Mouse (Mus musculus) intestine, embryonic 16.5 days (tissue): ENCODE measurements around the gene Sel1l. TPM values are rescaled to one million over a fixed set of nuclear protein-coding genes. Genes with fewer than 3 reads are reported as not detected.

Experiments used
- ATAC-seq: fragments of 200-750 bp; cut with Nextera tagmentation; 2 replicates; pipeline ENCODE4 v1.8.0; 2017; ENCODE audit warnings: moderate TSS enrichment, moderate library complexity
- H3K27ac ChIP-seq: fragments of 300-500 bp; sonication (generic); 2 replicates; pipeline ENCODE4 v1.5.1; 2014; ENCODE audit warnings: mild to moderate bottlenecking, low read length
- H3K27me3 ChIP-seq: fragments of 300-500 bp; sonication (generic); replicated peaks from 2 replicates; pipeline ENCODE4 v1.6.1; 2014; ENCODE audit warnings: low read length, control low read depth, mixed read lengths; ENCODE audit not compliant: control insufficient read depth, insufficient read depth
- H3K36me3 ChIP-seq: fragments of 300-500 bp; sonication (generic); 2 replicates; pipeline ENCODE4 v1.6.1; 2014; ENCODE audit warnings: low read length, control low read depth; ENCODE audit not compliant: control insufficient read depth, insufficient read depth
- H3K4me1 ChIP-seq: fragments of 300-500 bp; sonication (generic); 2 replicates; pipeline ENCODE4 v1.6.1; 2014; ENCODE audit warnings: low read length, control low read depth, mixed read lengths; ENCODE audit not compliant: control insufficient read depth, insufficient read depth
- H3K4me2 ChIP-seq: fragments of 300-500 bp; sonication (generic); 2 replicates; pipeline ENCODE4 v1.6.1; 2014; ENCODE audit warnings: low read depth, low read length, control low read depth
- H3K4me3 ChIP-seq: fragments of 300-500 bp; sonication (generic); 2 replicates; pipeline ENCODE4 v1.5.1; 2014; ENCODE audit warnings: mild to moderate bottlenecking, low read length
- H3K9ac ChIP-seq: fragments of 300-500 bp; sonication (generic); 2 replicates; pipeline ENCODE4 v1.6.1; 2014; ENCODE audit warnings: low read depth, low read length
- H3K9me3 ChIP-seq: fragments of 300-500 bp; sonication (generic); 2 replicates; pipeline ENCODE4 v1.6.1; 2016; ENCODE audit warnings: low read length, control low read depth; ENCODE audit not compliant: control insufficient read depth
- WGBS: fragments of 180-500 bp; shearing (Covaris S2); extraction: QIAGEN DNeasy Blood & Tissue Kit; methylation state at CpG from one replicate; pipeline ENCODE4 v1.1.7; 2014; 5-methylcytosine and 5-hydroxymethylcytosine counted together
- polyA plus RNA-seq: library from polyadenylated mRNA; unstranded; fragments of >200 nt; fragmentation: Nextera tagmentation; extraction: Ambion mirVana; gene quantifications from 2 replicates; pipeline ENCODE4 v1.2.1, GENCODE M21; 2015

Sel1l gene
- 85.4 and 99.2 TPM in 2 replicates for polyA plus RNA-seq

DNA sequence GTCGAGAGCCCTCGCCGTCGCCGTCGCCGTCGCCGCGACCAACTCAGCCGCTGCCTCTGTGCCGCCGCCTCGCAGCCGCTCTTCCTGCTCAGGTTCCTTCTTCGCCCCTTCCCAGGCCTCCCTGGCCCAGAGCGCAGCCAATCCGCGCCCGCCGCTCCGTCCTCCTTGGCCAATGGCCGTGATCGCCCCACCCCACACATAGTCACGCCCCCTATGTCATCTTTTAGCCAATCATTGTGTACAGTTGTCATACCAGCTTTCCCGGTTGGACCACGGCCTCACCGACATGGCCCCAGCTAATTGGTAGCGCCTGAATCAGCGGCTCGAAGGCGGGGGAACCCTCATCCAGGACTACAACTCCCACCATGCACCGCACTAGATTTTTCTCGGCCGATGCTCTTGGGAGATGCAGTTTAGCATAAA, at the start of gene Sel1l:
TSS of gene Sel1l (minus strand) at position 113 of the 423 bp plus-strand sequence.
- Histone ChIP-seq H3K4me2 (peak within 1 kb of the TSS; percentile 82), H3K9ac (peak within 1 kb of the TSS; percentile 92), H3K9me3 (no peaks in the 10 kb centered on the region), H3K27ac (peak within 1 kb of the TSS; percentile 80), H3K36me3 (no peaks in the 10 kb centered on the region), H3K27me3 (no peaks in the 10 kb centered on the region), H3K4me3 (peak within 1 kb of the TSS; percentile 89), H3K4me1 (peaks cover 5% of the 10 kb centered on the region)
- WGBS: under 1% methylated on average over 23 of the region's 35 CpGs
- ATAC-seq: peak; percentile 100

- Histone ChIP-seq H3K27me3 (no peaks in the 10 kb centered on the region), H3K4me2 (no peak overlapping the region), H3K9me3 (no peaks in the 10 kb centered on the region), H3K36me3 (no peaks in the 10 kb centered on the region), H3K4me1 (no peaks in the 10 kb centered on the region), H3K27ac (no peak overlapping the region), H3K9ac (no peak overlapping the region), H3K4me3 (no peak overlapping the region)
- no peak for ATAC-seq
- WGBS: 78% methylated on average over 9 of the region's 9 CpGs
Observed at GRCm38 (mm10) chr12:91892622-91893560, 43.9 kb upstream of the Sel1l start.

DNA sequence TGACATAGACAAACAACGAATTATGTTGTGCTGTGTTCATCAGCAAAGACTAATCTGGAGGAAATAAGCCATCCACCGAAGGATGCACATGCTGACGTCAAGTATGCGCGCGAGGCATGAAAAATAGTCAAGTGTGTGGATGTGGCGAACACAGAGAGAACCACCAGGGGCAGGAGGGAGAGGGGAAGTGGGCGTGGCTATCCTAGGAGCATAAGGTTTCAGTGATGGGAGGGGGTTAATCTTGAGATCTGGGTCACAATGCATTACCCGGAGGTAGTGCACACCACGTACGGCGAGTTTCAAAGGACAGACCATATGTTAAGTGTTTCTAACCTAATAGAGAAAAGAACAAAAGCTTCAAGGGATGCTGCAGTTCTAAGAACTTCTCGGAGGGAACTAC, 31.5 kb upstream of the Sel1l start:
- no peak overlapping the region for H3K27ac ChIP-seq
- no peak for ATAC-seq
- peaks cover 5% of the 10 kb centered on the region; the same call in 1 of the 2 replicates for H3K4me1 ChIP-seq
- WGBS: 80% methylated on average over 13 of the region's 13 CpGs
- H3K9ac ChIP-seq: no peak overlapping the region
- H3K4me3 ChIP-seq: no peak overlapping the region
- H3K9me3 ChIP-seq: no peaks in the 10 kb centered on the region
- H3K4me2 ChIP-seq: no peak overlapping the region
- no peaks in the 10 kb centered on the region for H3K27me3 ChIP-seq
- no peaks in the 10 kb centered on the region for H3K36me3 ChIP-seq

GRCm38 (mm10) chr12:91878912-91879250, 29.9 kb upstream of the Sel1l start:
- Histone ChIP-seq H3K4me3 (no peak overlapping the region), H3K9ac (no peak overlapping the region), H3K27ac (no peak overlapping the region), H3K27me3 (no peaks in the 10 kb centered on the region), H3K4me2 (no peak overlapping the region), H3K36me3 (no peaks in the 10 kb centered on the region), H3K9me3 (no peaks in the 10 kb centered on the region), H3K4me1 (peaks cover 5% of the 10 kb centered on the region; the same call in 1 of the 2 replicates)
- WGBS: 53% methylated on average over 8 of the region's 8 CpGs
- ATAC-seq: no peak

GRCm38 (mm10) chr12:91878056-91878911, 29.3 kb upstream of the Sel1l start:
- H3K9ac ChIP-seq: no peak overlapping the region
- no peaks in the 10 kb centered on the region for H3K9me3 ChIP-seq
- 51% methylated on average over 21 of the region's 21 CpGs for WGBS
- peaks cover 5% of the 10 kb centered on the region; the same call in 1 of the 2 replicates for H3K4me1 ChIP-seq
- ATAC-seq: no peak
- H3K27ac ChIP-seq: no peak overlapping the region
- H3K4me3 ChIP-seq: no peak overlapping the region
- H3K36me3 ChIP-seq: no peaks in the 10 kb centered on the region
- H3K4me2 ChIP-seq: no peak overlapping the region
- no peaks in the 10 kb centered on the region for H3K27me3 ChIP-seq

DNA sequence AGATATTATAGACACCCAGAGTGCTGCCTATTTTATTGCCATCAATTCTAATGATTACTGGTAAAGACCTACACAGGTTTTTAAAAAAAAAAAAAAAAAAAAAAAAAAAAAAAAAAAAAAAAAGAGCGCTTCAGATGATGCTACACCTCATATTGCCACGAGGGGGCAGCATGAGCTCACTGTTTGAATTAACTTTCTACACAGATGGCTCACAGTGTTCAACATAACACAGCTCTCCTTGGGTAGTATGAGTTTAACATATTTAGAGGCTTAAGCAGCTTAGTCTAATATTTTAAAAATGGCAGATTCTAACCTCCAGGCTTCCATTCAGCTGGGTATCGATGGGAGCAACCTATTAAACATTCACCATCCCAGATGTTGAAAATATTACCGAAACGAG, 28.7 kb upstream of the Sel1l start:
- ATAC-seq: peak; percentile 44; the same call in 1 of the 2 replicates
- H3K27ac ChIP-seq: no peak overlapping the region
- no peak overlapping the region for H3K4me3 ChIP-seq
- no peak overlapping the region for H3K9ac ChIP-seq
- H3K4me1 ChIP-seq: peaks cover 5% of the 10 kb centered on the region; the same call in 1 of the 2 replicates
- no peaks in the 10 kb centered on the region for H3K9me3 ChIP-seq
- no peaks in the 10 kb centered on the region for H3K36me3 ChIP-seq
- WGBS: 32% methylated on average over 5 of the region's 5 CpGs
- H3K27me3 ChIP-seq: no peaks in the 10 kb centered on the region
- H3K4me2 ChIP-seq: no peak overlapping the region

GRCm38 (mm10) chr12:91870671-91871070, 21.7 kb upstream of the Sel1l start:
- no peak overlapping the region for H3K4me3 ChIP-seq
- H3K4me2 ChIP-seq: no peak overlapping the region
- no peaks in the 10 kb centered on the region for H3K4me1 ChIP-seq
- no peaks in the 10 kb centered on the region for H3K27me3 ChIP-seq
- no peak overlapping the region for H3K27ac ChIP-seq
- ATAC-seq: no peak
- H3K9me3 ChIP-seq: no peaks in the 10 kb centered on the region
- H3K36me3 ChIP-seq: no peaks in the 10 kb centered on the region
- H3K9ac ChIP-seq: no peak overlapping the region
- 92% methylated on average over 11 of the region's 11 CpGs for WGBS

GRCm38 (mm10) chr12:91869352-91869751, 20.4 kb upstream of the Sel1l start:
- H3K4me3 ChIP-seq: no peak overlapping the region
- no peak overlapping the region for H3K4me2 ChIP-seq
- no peaks in the 10 kb centered on the region for H3K9me3 ChIP-seq
- H3K27ac ChIP-seq: no peak overlapping the region
- H3K27me3 ChIP-seq: no peaks in the 10 kb centered on the region
- no peaks in the 10 kb centered on the region for H3K4me1 ChIP-seq
- H3K9ac ChIP-seq: no peak overlapping the region
- H3K36me3 ChIP-seq: no peaks in the 10 kb centered on the region
- no peak for ATAC-seq
- WGBS: 68% methylated on average over 4 of the region's 4 CpGs

- no peaks in the 10 kb centered on the region for H3K36me3 ChIP-seq
- H3K9me3 ChIP-seq: no peaks in the 10 kb centered on the region
- 58% methylated on average over 8 of the region's 8 CpGs for WGBS
- H3K27me3 ChIP-seq: no peaks in the 10 kb centered on the region
- ATAC-seq: peak; percentile 42; the same call in 1 of the 2 replicates
- no peak overlapping the region for H3K4me2 ChIP-seq
- no peak overlapping the region; the same call in 1 of the 2 replicates for H3K27ac ChIP-seq
- no peaks in the 10 kb centered on the region for H3K4me1 ChIP-seq
- H3K9ac ChIP-seq: no peak overlapping the region
- no peak overlapping the region for H3K4me3 ChIP-seq
Observed at GRCm38 (mm10) chr12:91854330-91854729, 5.4 kb upstream of the Sel1l start.
